Mouse (Mus musculus) limb, embryonic 10.5 days (tissue): ENCODE measurements around the gene Galntl5. TPM values are rescaled to one million over a fixed set of nuclear protein-coding genes. Genes with fewer than 3 reads are reported as not detected.
"Not testable (repeated sequence)": the region's sequence is repeated elsewhere in the genome, so short reads cannot be mapped to it uniquely, and the experiment has no call there.

Experiments
- DNase-seq: peaks from one replicate; pipeline ENCODE4 v3.0.0-alpha.2; 2017; ENCODE audit warnings: low spot score
- H3K27ac ChIP-seq: fragments of 300-500 bp; sonication (generic); 2 replicates; pipeline ENCODE4 v1.5.1; 2016; ENCODE audit warnings: mild to moderate bottlenecking
- H3K27me3 ChIP-seq: fragments of 300-500 bp; sonication (generic); 2 replicates; pipeline ENCODE4 v1.6.1; 2016; ENCODE audit warnings: low read depth, mild to moderate bottlenecking; ENCODE audit not compliant: poor library complexity, severe bottlenecking
- H3K36me3 ChIP-seq: fragments of 300-500 bp; sonication (generic); 2 replicates; pipeline ENCODE4 v1.6.1; 2016; ENCODE audit warnings: mild to moderate bottlenecking, moderate library complexity
- H3K4me1 ChIP-seq: fragments of 300-500 bp; sonication (generic); 2 replicates; pipeline ENCODE4 v1.6.1; 2016
- H3K4me3 ChIP-seq: fragments of 300-500 bp; sonication (generic); 2 replicates; pipeline ENCODE4 v1.5.1; 2016; ENCODE audit warnings: mild to moderate bottlenecking, moderate library complexity
- H3K9me3 ChIP-seq: fragments of 300-500 bp; sonication (generic); replicated peaks from 2 replicates; pipeline ENCODE4 v1.6.1; 2016; ENCODE audit warnings: mild to moderate bottlenecking
- WGBS: fragments of 180-500 bp; shearing (Covaris S2); methylation state at CpG from one replicate; pipeline ENCODE4 v1.1.7; 2016; 5-methylcytosine and 5-hydroxymethylcytosine counted together
- polyA plus RNA-seq: library from polyadenylated mRNA; unstranded; fragments of >200 nt; fragmentation: Nextera tagmentation; extraction: Ambion mirVana; gene quantifications from 2 replicates; pipeline ENCODE4 v1.2.1, GENCODE M21; 2016

Gene Galntl5
- polyA plus RNA-seq, 1 experiment from 2014 or later = not detected

DNA sequence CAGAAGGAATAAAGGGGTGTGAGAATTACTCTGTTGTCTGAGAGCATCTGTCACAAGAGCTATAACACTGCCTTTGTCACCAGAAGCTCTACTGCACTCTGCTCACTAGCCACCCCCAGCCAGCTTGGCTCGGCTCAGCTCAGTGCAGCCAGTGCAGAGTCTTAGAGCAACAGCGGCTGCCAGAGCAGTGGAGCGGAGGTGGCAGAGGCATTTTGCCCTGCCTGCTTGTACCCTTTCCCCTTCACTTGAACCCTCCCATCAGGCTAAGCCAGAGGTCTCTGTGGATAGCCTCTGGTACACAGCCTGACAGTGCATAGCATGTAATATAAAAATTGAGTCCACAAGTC is 15.5 kb upstream of the Galntl5 start:
- H3K36me3 ChIP-seq = no peaks in the 10 kb centered on the region
- WGBS = 84% methylated on average over 3 of the region's 3 CpGs
- H3K27me3 ChIP-seq = no peaks in the 10 kb centered on the region
- no peak overlapping the region for H3K27ac ChIP-seq
- DNase-seq = no peak
- peaks cover under 1% of the 10 kb centered on the region; the same call in 1 of the 2 replicates for H3K4me1 ChIP-seq
- no peak overlapping the region for H3K4me3 ChIP-seq
- H3K9me3 ChIP-seq = no peaks in the 10 kb centered on the region

DNA sequence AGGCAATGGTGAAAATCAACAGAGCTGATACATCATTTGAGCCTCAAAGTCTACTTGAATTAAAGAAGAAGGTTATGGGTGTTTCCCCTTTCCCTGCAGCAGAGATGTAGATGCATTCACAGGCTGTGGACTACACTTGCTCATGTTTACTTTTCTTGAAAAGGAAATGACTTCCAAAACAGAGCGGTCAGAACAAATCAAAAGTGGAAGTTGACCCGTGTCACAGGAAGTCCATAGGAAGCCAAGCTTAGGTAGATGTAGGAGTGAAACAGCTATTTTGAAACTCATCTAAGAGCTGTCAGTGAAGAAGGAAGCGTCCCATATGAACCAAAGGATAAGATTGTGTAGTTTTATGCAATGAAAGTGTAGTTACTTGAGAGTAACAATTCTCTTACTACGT is 14.6 kb upstream of the Galntl5 start:
- 87% methylated on average over 4 of the region's 4 CpGs for WGBS

DNA sequence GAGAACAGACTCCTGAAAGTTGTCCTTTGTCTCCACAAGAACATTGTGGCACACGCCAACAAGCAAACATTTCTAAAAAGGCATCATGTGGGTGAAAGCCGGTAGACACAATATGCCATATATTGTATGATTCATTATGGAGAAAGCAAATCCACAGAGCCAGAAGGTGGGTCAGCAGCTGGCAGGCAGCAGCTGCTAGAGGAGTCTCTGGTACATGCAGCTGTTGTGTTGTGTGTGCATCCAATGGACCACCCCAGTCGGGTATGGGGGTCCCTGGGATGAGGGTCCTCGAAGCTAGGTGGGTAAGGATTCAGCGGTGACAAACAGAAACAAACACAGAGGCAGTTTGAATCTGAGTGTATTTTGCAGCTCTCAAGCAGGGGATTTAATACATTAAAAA is 3.3 kb upstream of the Galntl5 start:
- not testable (repeated sequence) for H3K27me3 ChIP-seq, DNase-seq, H3K36me3 ChIP-seq, H3K9me3 ChIP-seq, H3K27ac ChIP-seq, H3K4me1 ChIP-seq, H3K4me3 ChIP-seq
- WGBS = 93% methylated on average over 5 of the region's 5 CpGs

More for the DNA sequence above, 14.6 kb upstream of the Galntl5 start:
- no peaks in the 10 kb centered on the region for H3K9me3 ChIP-seq
- H3K36me3 ChIP-seq = no peaks in the 10 kb centered on the region
- DNase-seq = no peak
- no peak overlapping the region for H3K4me3 ChIP-seq
- H3K27ac ChIP-seq = no peak overlapping the region
- H3K4me1 ChIP-seq = no peaks in the 10 kb centered on the region
- H3K27me3 ChIP-seq = no peaks in the 10 kb centered on the region

DNA sequence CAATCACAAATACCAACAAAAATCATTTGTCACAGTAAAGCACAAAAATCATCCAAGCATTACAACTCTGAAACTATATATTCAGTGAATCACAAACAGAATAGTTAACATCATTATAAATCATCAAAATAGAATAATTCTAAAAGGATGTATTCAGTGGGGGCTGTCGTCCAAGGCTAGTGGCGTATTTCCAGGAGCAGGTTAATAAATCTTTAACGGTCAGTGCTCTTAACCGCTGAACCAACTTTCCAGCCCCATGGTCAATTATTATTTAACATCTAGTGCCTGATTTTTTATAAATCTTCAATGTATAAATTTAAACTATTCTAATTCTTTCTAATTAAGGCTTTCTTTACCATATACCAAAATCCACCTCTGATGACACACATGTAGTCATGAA is 2.7 kb upstream of the Galntl5 start:
- H3K9me3 ChIP-seq, H3K36me3 ChIP-seq, DNase-seq, H3K4me3 ChIP-seq, H3K27me3 ChIP-seq, H3K4me1 ChIP-seq, H3K27ac ChIP-seq: not testable (repeated sequence)
- WGBS = 93% methylated on average over 4 of the region's 4 CpGs

DNA sequence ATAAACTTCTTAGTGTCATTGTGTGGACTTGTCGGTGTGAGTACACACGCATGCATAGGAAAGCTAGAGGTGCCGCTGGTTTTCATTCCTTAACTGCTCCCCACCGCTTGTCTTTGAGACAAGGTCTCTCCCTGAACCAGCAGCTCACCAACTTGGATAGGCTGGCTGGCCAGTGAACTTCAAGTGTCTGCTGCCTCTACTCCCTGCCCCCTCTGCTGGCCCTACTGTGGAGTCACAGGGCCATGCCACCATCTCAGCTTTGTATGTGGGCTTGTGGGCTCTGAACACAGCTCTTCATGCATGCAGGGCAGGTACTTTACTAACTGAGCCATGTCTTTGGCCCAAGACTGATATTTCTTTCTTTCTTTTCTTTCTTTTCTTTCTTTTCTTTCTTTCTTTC is 2.0 kb upstream of the Galntl5 start:
- Histone ChIP-seq H3K9me3 (no peaks in the 10 kb centered on the region), H3K36me3 (no peaks in the 10 kb centered on the region), H3K4me3 (no peak overlapping the region), H3K27ac (no peak overlapping the region), H3K27me3 (no peaks in the 10 kb centered on the region), H3K4me1 (no peaks in the 10 kb centered on the region)
- 93% methylated on average over 4 of the region's 4 CpGs for WGBS
- DNase-seq = no peak

DNA sequence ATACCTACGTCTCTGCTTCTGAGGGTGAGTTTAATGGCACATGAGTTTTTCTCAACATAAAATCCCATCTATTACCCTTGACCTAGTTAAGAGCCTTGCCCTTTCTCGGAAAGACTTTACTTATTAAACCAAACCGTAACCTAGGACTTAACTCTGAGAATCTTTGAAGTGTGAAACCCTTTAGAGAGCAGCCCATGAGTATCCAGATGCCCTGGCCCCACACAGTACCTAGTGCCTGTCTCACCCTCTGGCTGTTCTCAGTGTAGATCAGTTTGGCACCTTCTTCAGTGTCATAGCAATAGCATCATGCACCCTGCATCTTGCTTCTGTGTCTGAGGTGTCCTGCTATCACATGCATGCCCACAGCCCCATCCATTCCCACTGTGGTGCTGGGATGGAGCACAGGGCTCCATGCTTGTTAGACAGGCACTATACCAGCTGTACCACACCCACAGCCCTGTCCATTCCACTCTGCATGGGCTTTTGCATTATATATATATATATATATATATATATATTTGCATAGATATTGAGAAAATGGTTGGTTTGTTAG is 1.2 kb upstream of the Galntl5 start:
- Histone ChIP-seq H3K4me1 (no peaks in the 10 kb centered on the region), H3K36me3 (no peaks in the 10 kb centered on the region), H3K27me3 (no peaks in the 10 kb centered on the region), H3K4me3 (no peak overlapping the region), H3K27ac (no peak overlapping the region), H3K9me3 (no peaks in the 10 kb centered on the region)
- DNase-seq = no peak
- WGBS = 86% methylated on average over 3 of the region's 3 CpGs

DNA sequence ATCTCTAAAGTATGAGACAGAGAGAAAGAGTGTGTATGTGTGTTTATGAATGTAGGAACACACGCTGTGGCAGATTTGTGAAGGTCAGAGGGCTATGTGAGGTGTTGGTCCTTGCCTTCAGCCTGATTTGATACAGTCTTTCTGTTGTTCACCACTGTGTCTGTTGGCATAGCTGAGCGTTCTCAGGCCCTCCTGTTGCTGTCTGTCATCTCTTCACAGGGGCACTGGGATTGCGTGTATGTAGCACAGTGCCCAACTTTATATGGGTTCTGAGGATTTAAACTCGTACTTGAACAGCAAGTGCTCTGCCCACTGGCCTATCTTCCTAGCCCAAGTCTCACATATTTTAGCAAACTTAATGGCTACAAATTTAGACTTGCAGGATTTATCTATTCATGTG is 2.3 kb downstream of the Galntl5 start:
- Histone ChIP-seq H3K36me3 (no peaks in the 10 kb centered on the region), H3K27ac (no peak overlapping the region), H3K9me3 (no peaks in the 10 kb centered on the region), H3K4me1 (no peaks in the 10 kb centered on the region), H3K27me3 (no peaks in the 10 kb centered on the region), H3K4me3 (no peak overlapping the region)
- no peak for DNase-seq
- 89% methylated on average over 4 of the region's 4 CpGs for WGBS

DNA sequence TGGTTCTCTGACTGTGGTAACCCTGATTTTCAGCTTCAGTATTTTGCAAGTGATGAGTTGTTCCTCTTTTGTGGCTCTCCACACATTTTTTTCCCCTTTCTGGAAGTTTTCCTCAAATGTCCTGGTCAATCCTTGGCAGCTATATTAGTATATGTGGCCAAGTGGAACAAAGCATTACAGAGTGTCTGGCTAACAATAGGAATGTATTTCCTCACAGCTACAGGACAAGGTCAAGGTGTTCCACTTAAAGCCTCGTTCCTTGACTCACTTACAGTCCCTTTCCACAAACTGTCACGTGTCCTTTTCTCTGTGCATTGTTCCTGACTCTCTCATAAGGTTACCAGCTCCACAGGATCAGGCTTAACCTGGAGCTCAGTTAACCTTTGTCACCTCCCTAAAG is 3.3 kb downstream of the Galntl5 start:
- H3K27me3 ChIP-seq = no peaks in the 10 kb centered on the region
- H3K4me3 ChIP-seq = no peak overlapping the region
- 68% methylated on average over 2 of the region's 2 CpGs for WGBS
- no peak for DNase-seq
- H3K36me3 ChIP-seq = no peaks in the 10 kb centered on the region
- no peak overlapping the region for H3K27ac ChIP-seq
- no peaks in the 10 kb centered on the region for H3K9me3 ChIP-seq
- H3K4me1 ChIP-seq = no peaks in the 10 kb centered on the region

DNA sequence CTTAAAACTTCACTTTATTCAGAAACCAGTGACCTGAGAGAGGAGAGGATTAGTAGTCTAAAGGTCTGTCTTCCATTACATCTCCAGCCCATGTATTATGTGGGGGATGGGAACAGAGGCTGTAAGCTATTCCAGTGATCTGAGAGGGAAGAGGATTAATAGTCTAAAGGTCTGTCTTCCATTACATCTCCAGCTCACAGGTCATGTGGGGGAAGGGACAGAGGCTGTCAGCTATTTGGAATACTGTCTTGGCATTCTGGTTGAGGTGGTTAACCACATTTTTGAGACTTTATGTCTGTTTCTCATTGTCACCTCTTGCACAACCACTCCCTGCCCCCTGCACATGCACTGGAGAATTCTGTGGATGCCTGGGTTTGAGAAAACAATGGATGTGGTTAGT is 6.5 kb downstream of the Galntl5 start:
- H3K4me1 ChIP-seq = no peaks in the 10 kb centered on the region
- H3K9me3 ChIP-seq = no peaks in the 10 kb centered on the region
- DNase-seq = no peak
- no peak overlapping the region for H3K27ac ChIP-seq
- no peaks in the 10 kb centered on the region for H3K27me3 ChIP-seq
- no peak overlapping the region for H3K4me3 ChIP-seq
- H3K36me3 ChIP-seq = no peaks in the 10 kb centered on the region

DNA sequence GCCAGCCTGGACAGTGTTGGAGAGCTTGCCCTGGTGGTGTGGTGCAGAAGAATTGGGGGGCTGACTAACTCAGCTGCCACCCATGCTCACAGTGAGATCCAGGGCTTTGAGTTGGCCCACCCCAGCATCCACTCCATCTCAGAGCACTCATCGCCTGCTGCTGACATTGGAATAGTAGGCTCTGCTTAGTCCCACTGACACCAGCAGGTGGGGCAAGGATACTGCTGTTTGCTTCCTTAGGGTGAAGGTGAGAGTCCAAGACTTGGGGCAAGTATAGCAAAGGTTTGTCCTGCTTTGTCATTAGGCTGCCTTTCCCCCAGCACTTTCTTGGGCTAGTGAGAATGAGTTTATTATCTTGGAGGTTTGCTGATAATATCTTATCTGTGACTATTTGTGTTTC is 7.5 kb downstream of the Galntl5 start:
- no peak overlapping the region for H3K4me3 ChIP-seq
- no peaks in the 10 kb centered on the region for H3K36me3 ChIP-seq
- DNase-seq = no peak
- WGBS = 50% methylated on average over 1 of the region's 1 CpGs
- no peaks in the 10 kb centered on the region for H3K27me3 ChIP-seq
- H3K4me1 ChIP-seq = no peaks in the 10 kb centered on the region
- no peaks in the 10 kb centered on the region for H3K9me3 ChIP-seq
- H3K27ac ChIP-seq = no peak overlapping the region

DNA sequence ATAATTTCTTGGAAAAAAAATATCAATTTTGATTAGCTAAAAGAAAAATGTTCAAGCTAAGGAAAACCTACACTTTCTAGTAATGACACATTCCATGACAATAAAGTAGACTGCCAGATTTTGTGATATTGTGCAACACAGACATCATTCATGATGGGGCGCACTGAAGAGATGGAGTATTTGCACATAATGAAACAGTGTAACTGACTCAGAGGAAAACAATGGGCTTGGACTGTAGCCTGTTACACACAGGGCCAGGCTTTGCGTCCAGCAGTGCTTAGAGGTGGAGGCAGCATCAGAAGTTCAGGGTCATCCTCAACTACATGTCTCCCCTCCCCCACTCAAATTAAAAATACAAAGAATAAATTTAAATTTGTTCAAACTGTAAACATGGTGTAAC is 9.3 kb downstream of the Galntl5 start:
- Histone ChIP-seq H3K27ac (no peak overlapping the region), H3K27me3 (no peaks in the 10 kb centered on the region), H3K4me1 (no peaks in the 10 kb centered on the region), H3K9me3 (no peaks in the 10 kb centered on the region), H3K4me3 (no peak overlapping the region), H3K36me3 (no peaks in the 10 kb centered on the region)
- 89% methylated on average over 2 of the region's 2 CpGs for WGBS
- no peak for DNase-seq

DNA sequence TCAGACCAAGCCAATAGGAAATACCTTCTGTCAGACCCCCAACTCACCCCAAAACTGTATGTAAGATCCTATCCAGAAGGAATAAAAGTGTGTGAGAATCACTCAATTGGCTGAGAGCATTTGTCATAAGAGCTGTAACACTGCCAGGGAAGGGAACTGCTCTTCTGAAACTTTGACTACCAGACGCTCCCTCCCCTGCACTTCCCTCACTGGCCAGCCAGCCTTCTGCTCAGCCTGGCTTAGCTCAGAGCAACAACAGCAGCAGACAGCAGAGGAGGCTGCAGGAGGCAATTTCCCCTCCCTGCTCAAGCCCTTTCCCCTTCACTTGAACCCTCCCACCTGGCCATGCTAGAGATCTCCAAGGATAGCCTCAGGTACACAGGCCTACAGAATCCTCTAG is 30.6 kb downstream of the Galntl5 start:
- 59% methylated on average over 1 of the region's 1 CpGs for WGBS
- H3K27ac ChIP-seq = no peak overlapping the region
- H3K4me3 ChIP-seq = no peak overlapping the region
- H3K36me3 ChIP-seq = no peaks in the 10 kb centered on the region
- H3K9me3 ChIP-seq = no peaks in the 10 kb centered on the region
- H3K27me3 ChIP-seq = no peaks in the 10 kb centered on the region
- DNase-seq = no peak
- H3K4me1 ChIP-seq = no peaks in the 10 kb centered on the region

DNA sequence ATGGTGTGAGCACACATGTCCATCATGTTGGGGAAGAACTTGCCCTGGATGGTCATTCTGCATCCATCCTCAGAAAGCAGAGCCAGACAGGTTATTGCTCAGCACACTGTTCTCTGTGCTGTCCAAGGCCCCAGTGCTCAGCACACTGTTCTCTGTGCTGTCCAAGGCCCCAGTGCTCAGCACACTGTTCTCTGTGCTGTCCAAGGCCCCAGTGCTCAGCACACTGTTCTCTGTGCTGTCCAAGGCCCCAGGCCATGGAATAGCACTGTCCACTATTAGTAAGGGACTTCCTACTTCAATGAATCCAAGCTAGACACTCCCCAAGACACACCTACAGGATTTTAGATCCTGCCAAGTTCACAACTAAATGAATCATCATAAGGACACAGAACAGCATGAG is 32.0 kb downstream of the Galntl5 start:
- H3K4me1 ChIP-seq, H3K36me3 ChIP-seq, H3K9me3 ChIP-seq, H3K27ac ChIP-seq, H3K27me3 ChIP-seq, H3K4me3 ChIP-seq, DNase-seq: not testable (repeated sequence)

DNA sequence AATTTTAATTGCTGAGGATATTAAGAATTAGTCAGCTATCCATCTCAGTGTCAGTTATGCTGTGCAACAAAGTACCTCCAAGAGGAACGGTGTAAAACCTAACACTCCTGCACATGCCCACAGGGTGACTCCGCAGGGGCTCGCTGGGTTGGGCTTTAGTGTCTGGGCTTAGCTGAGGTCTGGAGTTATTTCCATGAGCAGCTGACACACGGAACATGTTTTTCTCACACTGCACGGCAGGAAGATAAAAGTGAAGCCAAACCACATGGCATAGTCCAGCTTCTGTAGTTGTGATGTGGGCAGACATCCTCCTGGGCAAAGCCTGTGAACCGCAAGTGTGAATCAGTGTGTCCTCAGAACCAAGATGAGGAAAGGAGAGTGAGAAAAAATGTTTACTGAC is 33.7 kb downstream of the Galntl5 start:
- Histone ChIP-seq H3K36me3 (no peaks in the 10 kb centered on the region), H3K27me3 (no peaks in the 10 kb centered on the region), H3K9me3 (no peaks in the 10 kb centered on the region), H3K4me1 (no peaks in the 10 kb centered on the region), H3K27ac (no peak overlapping the region), H3K4me3 (no peak overlapping the region)
- WGBS = 86% methylated on average over 6 of the region's 6 CpGs
- DNase-seq = no peak
